Mouse (Mus musculus): ENCODE measurements around the gene Gm47959.
"Not testable (repeated sequence)": the region's sequence is repeated elsewhere in the genome, so short reads cannot be mapped to it uniquely, and the experiment has no call there.

Gene Gm47959

DNA sequence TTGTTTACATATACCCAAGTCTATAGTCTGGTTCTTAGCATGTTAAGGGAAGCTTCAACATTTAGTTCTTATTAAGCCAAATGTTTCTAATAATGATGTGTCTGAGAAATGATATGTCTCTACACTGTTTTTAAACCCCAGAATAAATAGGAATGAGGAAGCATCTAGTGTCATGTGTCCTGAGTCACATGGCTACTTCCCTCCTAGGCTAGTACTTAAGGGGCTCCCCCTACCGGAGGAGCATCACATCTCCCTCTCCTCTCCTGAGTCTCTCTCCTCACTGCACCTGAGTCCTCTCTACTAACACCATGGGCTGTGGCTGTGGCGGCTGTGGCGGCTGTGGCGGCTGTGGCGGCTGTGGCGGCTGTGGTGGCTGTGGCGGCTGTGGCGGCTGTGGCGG, at the start of gene Gm47959:
Gene Gm47959 (plus strand): TSS at position 243 of the 400 bp plus-strand sequence.
- DNase-seq: not testable (repeated sequence)

DNA sequence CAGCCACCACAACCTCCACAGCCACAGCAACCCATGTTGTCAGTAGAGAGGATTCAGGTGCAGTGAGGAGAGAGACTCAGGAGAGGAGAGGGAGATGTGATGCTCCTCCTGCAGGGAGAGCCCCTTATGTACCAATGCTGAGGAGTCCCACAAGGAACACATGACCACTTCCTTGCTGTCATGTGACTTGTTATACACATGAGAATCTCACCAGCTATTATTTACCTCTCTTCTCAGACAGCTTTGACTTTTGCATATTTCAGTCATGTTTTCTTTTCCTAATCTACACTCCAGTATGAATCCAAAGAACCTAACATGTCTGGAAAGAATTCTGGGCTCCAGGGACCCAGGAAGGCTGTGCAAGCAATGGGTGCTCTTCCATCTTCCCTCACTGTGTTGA, 44.4 kb upstream of the Gm47959 start, which contains the start of gene Gm7544:
Gene Gm7544 (minus strand): TSS at position 101 of the 400 bp plus-strand sequence.
- DNase-seq: not testable (repeated sequence)

DNA sequence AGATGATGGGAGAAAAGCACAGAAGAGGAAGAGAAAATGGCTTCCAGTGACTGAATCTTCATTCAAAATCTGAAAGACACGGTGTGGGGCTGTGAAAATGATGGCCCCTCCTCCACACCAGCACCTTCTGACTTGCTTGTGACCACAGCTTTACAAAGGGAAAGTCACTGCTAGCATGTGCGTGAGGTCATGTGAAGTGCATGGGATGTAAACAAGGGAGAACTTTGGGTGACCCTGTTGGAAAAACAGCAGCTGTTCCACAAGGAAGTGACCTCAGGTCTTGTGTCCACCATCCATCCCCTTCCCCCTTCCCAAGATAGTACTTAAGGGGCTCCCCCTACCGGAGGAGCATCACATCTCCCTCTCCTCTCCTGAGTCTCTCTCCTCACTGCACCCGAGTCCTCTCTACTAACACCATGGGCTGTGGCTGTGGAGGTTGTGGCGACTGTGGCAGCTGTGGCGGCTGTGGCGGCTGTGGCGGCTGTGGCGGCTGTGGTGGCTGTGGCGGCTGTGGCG, 40.4 kb upstream of the Gm47959 start, which contains the start of gene Gm47955:
Gene Gm47955 (plus strand): TSS at position 417 of the 516 bp plus-strand sequence.
- DNase-seq: no peak

- peak; percentile 15 for DNase-seq
These were observed 33.9 kb upstream of the Gm47959 start for GRCm38 (mm10) chr1:82966413-82966812.

- peak; percentile 36 for DNase-seq
These were observed 28.3 kb upstream of the Gm47959 start for GRCm38 (mm10) chr1:82972046-82972445.

DNA sequence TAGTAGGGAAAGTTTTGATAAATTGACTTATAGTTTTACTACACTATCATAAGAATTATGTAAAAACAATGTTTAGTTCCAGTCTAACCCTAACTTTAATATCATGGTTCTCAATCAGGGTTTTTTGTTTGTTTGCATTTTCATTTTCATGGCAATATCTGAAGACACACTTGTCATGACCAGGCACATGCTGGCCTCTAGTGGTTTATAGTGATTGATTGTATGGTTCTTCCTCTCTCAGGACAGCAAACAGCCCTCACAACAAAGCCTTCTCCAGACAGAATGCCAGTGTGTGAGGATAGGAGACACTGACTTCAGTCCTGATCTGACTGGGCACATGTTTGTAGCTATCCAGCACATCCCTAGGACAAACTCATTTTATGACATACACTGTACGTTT, 27.1 kb upstream of the Gm47959 start:
- DNase-seq: no peak

DNA sequence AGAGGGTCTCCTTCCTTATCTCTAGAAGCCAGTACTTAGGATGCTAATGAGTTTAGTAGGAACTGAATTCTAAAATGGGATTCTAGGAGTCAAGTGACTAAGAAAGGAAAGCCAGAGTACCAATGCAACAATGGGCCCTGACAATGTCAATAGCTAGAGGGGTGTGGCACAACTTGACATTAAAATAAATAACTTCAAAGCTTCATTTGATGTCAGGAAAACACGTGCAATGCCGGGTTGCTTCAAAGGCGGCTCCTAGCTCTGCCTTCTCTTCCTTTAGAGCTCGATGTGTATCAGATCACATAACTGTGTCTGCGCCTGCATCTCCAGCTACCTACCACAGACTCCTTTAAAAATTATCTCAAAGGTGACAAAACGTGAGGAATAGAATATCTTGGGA, 26.4 kb upstream of the Gm47959 start:
- DNase-seq: no peak

GRCm38 (mm10) chr1:82974342-82974741, 26.0 kb upstream of the Gm47959 start:
- DNase-seq: peak; percentile 18

GRCm38 (mm10) chr1:82975750-82976149, 24.6 kb upstream of the Gm47959 start:
- DNase-seq: no peak

GRCm38 (mm10) chr1:82977840-82978239, 22.5 kb upstream of the Gm47959 start:
- DNase-seq: no peak

- DNase-seq: no peak
These were observed 13.6 kb upstream of the Gm47959 start for GRCm38 (mm10) chr1:82986738-82987137.

- DNase-seq: peak; percentile 70
These were observed 12.7 kb upstream of the Gm47959 start for GRCm38 (mm10) chr1:82987530-82988198.

- no peak for DNase-seq
These were observed 9.3 kb upstream of the Gm47959 start for GRCm38 (mm10) chr1:82991062-82991461.

- DNase-seq: no peak
These were observed 8.8 kb upstream of the Gm47959 start for GRCm38 (mm10) chr1:82991596-82991995.

- DNase-seq: no peak
These were observed 8.3 kb upstream of the Gm47959 start for GRCm38 (mm10) chr1:82992093-82992492.

GRCm38 (mm10) chr1:82993947-82994346, 6.4 kb upstream of the Gm47959 start:
- no peak for DNase-seq

GRCm38 (mm10) chr1:83006218-83007179, 6.2 kb downstream of the Gm47959 start:
- DNase-seq: no peak

DNA sequence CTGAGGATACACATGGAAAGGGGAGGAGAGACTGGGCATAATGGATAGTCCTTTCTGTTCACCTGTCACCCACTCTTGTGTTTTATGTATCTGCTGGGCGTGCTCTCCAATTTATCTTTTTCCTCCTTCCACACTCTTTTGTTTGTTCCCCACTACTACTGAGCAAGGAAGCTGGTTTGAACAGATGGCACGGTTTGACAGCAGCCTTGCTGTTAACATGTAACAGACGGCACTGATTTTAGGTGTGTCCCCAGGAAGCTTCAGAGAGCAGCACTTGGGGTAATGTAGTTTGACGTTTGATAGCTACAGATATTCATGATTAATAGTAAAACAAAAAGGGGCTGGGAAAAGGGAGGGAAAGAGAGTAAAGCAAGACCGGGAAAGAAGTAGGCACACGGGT, 7.1 kb downstream of the Gm47959 start:
- no peak for DNase-seq

DNA sequence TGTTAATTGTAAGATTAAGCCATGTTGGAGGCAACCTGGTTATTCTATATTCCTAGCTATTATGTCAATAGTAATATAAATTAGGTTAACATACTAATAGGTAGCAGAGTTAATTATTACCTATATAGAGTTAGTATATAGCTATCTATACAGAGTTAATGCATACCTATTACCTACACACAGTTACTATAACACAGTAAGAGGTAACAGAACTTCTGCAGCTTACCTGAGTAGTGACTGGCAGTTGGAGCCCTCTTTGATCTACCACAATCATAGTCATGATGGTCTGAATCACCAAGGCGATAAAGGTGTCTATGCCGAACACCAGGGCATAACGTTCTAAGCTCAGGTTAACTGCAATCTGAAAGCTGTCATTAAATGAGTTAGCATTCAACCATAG, 14.1 kb downstream of the Gm47959 start:
- DNase-seq: no peak

- DNase-seq: no peak
These were observed 15.1 kb downstream of the Gm47959 start for GRCm38 (mm10) chr1:83015329-83015879.

- no peak for DNase-seq
These were observed 16.2 kb downstream of the Gm47959 start for GRCm38 (mm10) chr1:83016556-83016955.

- no peak for DNase-seq
These were observed 31.6 kb downstream of the Gm47959 start for GRCm38 (mm10) chr1:83031950-83032349.

- no peak for DNase-seq
These were observed 32.2 kb downstream of the Gm47959 start for GRCm38 (mm10) chr1:83032508-83032907.

Data from embryo, embryonic 11 days (tissue).